ENCODE assay signal across 9 mouse cellular contexts in the genomic region with DNA sequence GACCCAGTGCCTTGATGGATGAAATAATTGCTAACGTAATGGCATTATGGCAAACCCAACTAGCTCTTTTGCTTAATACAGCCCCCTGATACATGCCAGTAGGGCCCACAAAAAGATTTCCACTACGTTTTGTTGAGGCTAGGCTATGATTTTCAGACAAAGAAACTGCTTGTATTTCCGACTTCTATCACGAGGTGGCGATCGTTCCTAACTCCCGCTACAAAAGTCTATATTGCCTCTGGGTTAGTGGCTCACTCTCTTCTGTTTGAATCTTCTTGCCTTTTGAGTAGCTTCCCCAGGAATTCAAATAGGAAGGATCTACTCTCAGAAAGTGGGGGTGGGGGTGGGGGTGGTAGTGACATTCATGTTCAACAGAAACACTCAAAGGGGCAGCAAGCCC. TPM values are rescaled to one million over a fixed set of nuclear protein-coding genes. Genes with fewer than 3 reads are reported as not detected.
DNase-seq lines count a peak whose midpoint lies in the region; ATAC-seq and TF ChIP-seq lines count a peak whose summit lies in the region.
"Had no signal": no experiment of that assay in that cellular context is flagged by ENCODE, and none has a peak within 500 bp of the region (broad histone marks: within the 10 kb centered on the region; RNA-seq: fewer than 3 reads in every experiment).

No protein-coding gene starts in this region.

- no peak overlapping the region for H3K27ac ChIP-seq in lung, embryonic 14.5 days (ENCODE audit: low read depth)

- no peak overlapping the region for H3K4me3 ChIP-seq in lung, embryonic 14.5 days (ENCODE audit: low read depth, low read length)

- WGBS in lung, embryonic 14.5 days = 2% methylated on average over 7 of the region's 7 CpGs

- no peaks in the 10 kb centered on the region for H3K4me1 ChIP-seq in lung, embryonic 14.5 days (ENCODE audit: insufficient read depth)

- no peaks in the 10 kb centered on the region for H3K9me3 ChIP-seq in lung, embryonic 14.5 days (ENCODE audit: low read depth, low read length)

- no peak overlapping the region for H3K9ac ChIP-seq in lung, embryonic 14.5 days

- DNase-seq in gastrocnemius, postnatal 10 days = peak; percentile 51
- DNase-seq in gastrocnemius, postnatal 36 days = no peak
- DNase-seq in 3134 (ENCODE audit: extremely low read depth, insufficient read length, low spot score) (peak; percentile 10), R1 (ENCODE audit: low read depth, low spot score) (peak; percentile 54)
- DNase-seq in embryo, embryonic 10 days (ENCODE audit: low spot score) = peak; percentile 73
- peak; percentile 48 for DNase-seq in kidney, postnatal 14 days
- DNase-seq in lung, embryonic 14.5 days = peak; percentile 88
- peak; percentile 82 for DNase-seq in testis, postnatal 10 days (ENCODE audit: low spot score)

- H3K4me2 ChIP-seq in lung, embryonic 14.5 days = no peak overlapping the region

- no peaks in the 10 kb centered on the region for H3K36me3 ChIP-seq in lung, embryonic 14.5 days (ENCODE audit: insufficient read depth)

- intact Hi-C loops in gastrocnemius, postnatal 36 days (cut with DNase I) = loop anchor here (10.0 kb wide), 2 partner anchors 69 to 379 kb away; no protein-coding TSS in a partner anchor

- H3K27me3 ChIP-seq in lung, embryonic 14.5 days (ENCODE audit: insufficient read depth, low read length) = no peaks in the 10 kb centered on the region

- TF ChIP-seq CTCF in lung, embryonic 14.5 days (IDR thresholded peaks at IDR 0.05; ENCODE audit: low read depth) = peak; percentile 82

- no peak for ATAC-seq in lung, embryonic 14.5 days (ENCODE audit: insufficient read depth)

RNA-seq across cellular contexts. Expression of gene Gm12845, which starts 18.9 kb away (rescaled TPM):
- not detected for total RNA-seq in gastrocnemius, postnatal 10 days (2021)
- total RNA-seq in gastrocnemius, postnatal 36 days (2021) = not detected
- polyA plus RNA-seq in lung, embryonic 14.5 days (2014; fragmentation: Nextera tagmentation; extraction: Ambion mirVana) = not detected in 2 replicates
- polyA plus RNA-seq: small intestine, adult 2 months had no signal

RNA-seq across cellular contexts. Expression of gene Dmap1, which starts 23.3 kb away (rescaled TPM):
- total RNA-seq in gastrocnemius, postnatal 10 days (2021) = 10 to 100 TPM; 18.8 to 22.7 TPM
- total RNA-seq in gastrocnemius, postnatal 36 days (2021) = 10 to 100 TPM; 14.4 to 16.2 TPM
- 64.5 and 65.4 TPM in 2 replicates for polyA plus RNA-seq in lung, embryonic 14.5 days (2014; fragmentation: Nextera tagmentation; extraction: Ambion mirVana)

Comparison
In these comparisons a context has a peak if more than half of its experiments do, and no peak if none do; other contexts are left out.
1. DNase-seq: peak in gastrocnemius, postnatal 10 days (single experiment), 3134 (single experiment), R1 (single experiment), embryo, embryonic 10 days (single experiment), kidney, postnatal 14 days (single experiment), lung, embryonic 14.5 days (single experiment) and testis, postnatal 10 days (single experiment); none in gastrocnemius, postnatal 36 days (0 of 2).